9 mouse cellular contexts compared by ENCODE assay signal in the genomic region with DNA sequence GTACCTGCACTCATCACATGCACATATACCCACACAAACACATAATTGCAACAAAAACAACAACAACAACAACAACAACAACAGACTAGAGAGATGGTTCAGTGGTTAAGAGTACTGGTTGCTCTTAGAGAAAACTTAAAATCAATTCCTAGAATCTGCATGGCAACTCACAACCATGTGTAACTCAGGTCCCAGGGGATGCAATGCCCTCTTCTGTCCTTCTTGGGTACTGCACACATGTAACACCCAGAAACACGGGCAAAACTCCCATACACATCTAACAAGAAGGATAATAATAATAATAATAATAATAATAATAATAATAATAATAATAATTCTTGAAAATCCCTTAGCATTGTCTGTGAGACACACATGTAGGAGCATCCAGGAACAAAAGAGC. TPM values are rescaled to one million over a fixed set of nuclear protein-coding genes. Genes with fewer than 3 reads are reported as not detected.
DNase-seq lines count a peak whose midpoint lies in the region; ATAC-seq and TF ChIP-seq lines count a peak whose summit lies in the region.
"Had no signal": no experiment of that assay in that cellular context is flagged by ENCODE, and none has a peak within 500 bp of the region (broad histone marks: within the 10 kb centered on the region; RNA-seq: fewer than 3 reads in every experiment).

No protein-coding gene starts in this region.

- peak; percentile 85 for TF ChIP-seq CTCF in cortical plate, adult 2 months (IDR thresholded peaks at IDR 0.05; ENCODE audit: extremely low read depth, insufficient read depth, low read length)

- peak; percentile 87 for DNase-seq in midbrain, embryonic 11.5 days (ENCODE audit: low spot score, missing footprints)
- peak; percentile 60 to 79 for DNase-seq in heart, postnatal 14 days
- peak; percentile 66 for DNase-seq in retina, postnatal 1 day

- no peak overlapping the region for H3K4me2 ChIP-seq in midbrain, embryonic 11.5 days
- no peak overlapping the region for H3K4me2 ChIP-seq in midbrain, embryonic 15.5 days
- no peak overlapping the region for H3K4me2 ChIP-seq in liver, embryonic 12.5 days

- no peak overlapping the region for H3K27ac ChIP-seq in midbrain, embryonic 11.5 days (ENCODE audit: low read depth, low read length)
- H3K27ac ChIP-seq in midbrain, embryonic 15.5 days: no peak overlapping the region
- no peak overlapping the region for H3K27ac ChIP-seq in cortical plate, adult 2 months (ENCODE audit: insufficient read depth, low read length)
- H3K27ac ChIP-seq in liver, embryonic 12.5 days: no peak overlapping the region

- no peak overlapping the region for H3K9ac ChIP-seq in midbrain, embryonic 11.5 days (ENCODE audit: low read length)
- H3K9ac ChIP-seq in midbrain, embryonic 15.5 days: no peak overlapping the region
- H3K9ac ChIP-seq in liver, embryonic 12.5 days: no peak overlapping the region

- 33% methylated on average over 1 of the region's 1 CpGs for WGBS in midbrain, embryonic 11.5 days
- whole genome bisulfite sequencing in midbrain, embryonic 15.5 days: 11% methylated on average over 1 of the region's 1 CpGs
- WGBS in liver, embryonic 12.5 days (ENCODE audit: insufficient replicate concordance): 23% methylated on average over 1 of the region's 1 CpGs

- H3K36me3 ChIP-seq in midbrain, embryonic 11.5 days (ENCODE audit: control insufficient read depth, insufficient read depth, low read length): no peaks in the 10 kb centered on the region
- no peaks in the 10 kb centered on the region for H3K36me3 ChIP-seq in midbrain, embryonic 15.5 days (replicated peaks)
- no peaks in the 10 kb centered on the region for H3K36me3 ChIP-seq in liver, embryonic 12.5 days

- ATAC-seq in midbrain, embryonic 11.5 days (ENCODE audit: low FRiP score): 0 out of 2 replicates have a peak, but pooled peaks have one; percentile 35
- no peak for ATAC-seq in midbrain, embryonic 15.5 days (replicated peaks)
- ATAC-seq in activated CD4-positive, CD25-positive, alpha-beta regulatory T cell, adult 4 months: peak; percentile 77
- peak; percentile 52; the same call in 1 of the 2 replicates for ATAC-seq in liver, embryonic 12.5 days

- H3K9me3 ChIP-seq in midbrain, embryonic 11.5 days (ENCODE audit: control insufficient read depth, low read length): no peaks in the 10 kb centered on the region
- H3K9me3 ChIP-seq in midbrain, embryonic 15.5 days: no peaks in the 10 kb centered on the region
- no peaks in the 10 kb centered on the region for H3K9me3 ChIP-seq in liver, embryonic 12.5 days (replicated peaks)
- H3K9me3 ChIP-seq: megakaryocyte, embryonic 14.5 days had no signal

- intact Hi-C loops in heart, postnatal 14 days (cut with DNase I): loop anchor here (1.0 to 10.0 kb wide), 2 partner anchors 156 to 298 kb away; a partner anchor contains a TSS

- H3K4me1 ChIP-seq in midbrain, embryonic 11.5 days (ENCODE audit: control insufficient read depth, insufficient read depth, low read length): no peaks in the 10 kb centered on the region
- peaks cover 2% of the 10 kb centered on the region; the same call in 1 of the 2 replicates for H3K4me1 ChIP-seq in midbrain, embryonic 15.5 days
- H3K4me1 ChIP-seq in cortical plate, adult 2 months (ENCODE audit: control insufficient read depth, insufficient read depth, low read length): no peaks in the 10 kb centered on the region; the same call in 1 of the 2 replicates
- peaks cover 3% of the 10 kb centered on the region for H3K4me1 ChIP-seq in liver, embryonic 12.5 days

- H3K27me3 ChIP-seq in midbrain, embryonic 11.5 days (ENCODE audit: control insufficient read depth, insufficient read depth, low read length): no peaks in the 10 kb centered on the region
- no peaks in the 10 kb centered on the region for H3K27me3 ChIP-seq in midbrain, embryonic 15.5 days (replicated peaks)
- no peaks in the 10 kb centered on the region for H3K27me3 ChIP-seq in liver, embryonic 12.5 days (replicated peaks)

- no peak for TF ChIP-seq POLR2A in cortical plate, adult 2 months (IDR thresholded peaks at IDR 0.05; ENCODE audit: extremely low read depth, insufficient read depth, low read length)

- H3K4me3 ChIP-seq in midbrain, embryonic 11.5 days (ENCODE audit: low read depth, low read length): no peak overlapping the region
- no peak overlapping the region for H3K4me3 ChIP-seq in midbrain, embryonic 15.5 days
- no peak overlapping the region for H3K4me3 ChIP-seq in cortical plate, adult 2 months (ENCODE audit: insufficient read depth, low read length)
- no peak overlapping the region for H3K4me3 ChIP-seq in liver, embryonic 12.5 days
- H3K4me3 ChIP-seq: erythroblast, embryonic 14.5 days; megakaryocyte, embryonic 14.5 days had no signal

RNA-seq across cellular contexts. Expression of a gene that starts 5.7 kb away (rescaled TPM):
- 50.5 and 57.3 TPM in 2 replicates for polyA plus RNA-seq in midbrain, embryonic 11.5 days (2014; fragmentation: Nextera tagmentation; extraction: Ambion mirVana)
- polyA plus RNA-seq in midbrain, embryonic 15.5 days (2015; fragmentation: Nextera tagmentation; extraction: Ambion mirVana): 72.2 and 74.0 TPM in 2 replicates
- 10 to 100 TPM; 65.1 to 79.0 TPM for polyA plus RNA-seq in activated CD4-positive, CD25-positive, alpha-beta regulatory T cell, adult 4 months (2017; shearing (Covaris generic))
- 53.9 and 57.2 TPM in 2 replicates for polyA plus RNA-seq in cortical plate, adult 2 months (2012; rRNA removed)
- total RNA-seq in heart, postnatal 14 days (2021): 10 to 100 TPM; 28.3 to 31.8 TPM
- 28.2 and 30.4 TPM in 2 replicates for polyA plus RNA-seq in liver, embryonic 12.5 days (2016; fragmentation: Nextera tagmentation; extraction: Ambion mirVana)

RNA-seq across cellular contexts. Expression of a gene that starts 23.6 kb away (rescaled TPM):
- 2.6 and 3.2 TPM in 2 replicates for polyA plus RNA-seq in midbrain, embryonic 11.5 days (2014; fragmentation: Nextera tagmentation; extraction: Ambion mirVana)
- 2.2 and 2.6 TPM in 2 replicates for polyA plus RNA-seq in midbrain, embryonic 15.5 days (2015; fragmentation: Nextera tagmentation; extraction: Ambion mirVana)
- polyA plus RNA-seq in activated CD4-positive, CD25-positive, alpha-beta regulatory T cell, adult 4 months (2017; shearing (Covaris generic)): 10 to 100 TPM; 36.5 to 47.4 TPM
- 0.79 and 1.9 TPM in 2 replicates for polyA plus RNA-seq in cortical plate, adult 2 months (2012; rRNA removed)
- total RNA-seq in heart, postnatal 14 days (2021): 1 to 10 TPM; 3.2 to 5.1 TPM
- 5.7 and 6.7 TPM in 2 replicates for polyA plus RNA-seq in liver, embryonic 12.5 days (2016; fragmentation: Nextera tagmentation; extraction: Ambion mirVana)
- polyA plus RNA-seq: erythroblast, embryonic 14.5 days had no signal

RNA-seq across cellular contexts. Expression of a gene that starts 53.6 kb away (rescaled TPM):
- polyA plus RNA-seq in midbrain, embryonic 11.5 days (2014; fragmentation: Nextera tagmentation; extraction: Ambion mirVana): 38.5 and 39.9 TPM in 2 replicates
- 60.9 and 76.8 TPM in 2 replicates for polyA plus RNA-seq in midbrain, embryonic 15.5 days (2015; fragmentation: Nextera tagmentation; extraction: Ambion mirVana)
- 10 to 100 TPM; 17.2 to 23.9 TPM for polyA plus RNA-seq in activated CD4-positive, CD25-positive, alpha-beta regulatory T cell, adult 4 months (2017; shearing (Covaris generic))
- 16.6 TPM in 2 replicates for polyA plus RNA-seq in cortical plate, adult 2 months (2012; rRNA removed)
- 10 to 100 TPM; 46.2 to 49.0 TPM for total RNA-seq in heart, postnatal 14 days (2021)
- polyA plus RNA-seq in liver, embryonic 12.5 days (2016; fragmentation: Nextera tagmentation; extraction: Ambion mirVana): 12.1 and 14.8 TPM in 2 replicates
